Mouse (Mus musculus) heart, adult 11 months (tissue): ENCODE data around the gene Slc25a30.

Source experiments
- DNase-seq: peaks from one replicate; pipeline ENCODE4 v3.0.0; 2022

Gene Slc25a30

DNA sequence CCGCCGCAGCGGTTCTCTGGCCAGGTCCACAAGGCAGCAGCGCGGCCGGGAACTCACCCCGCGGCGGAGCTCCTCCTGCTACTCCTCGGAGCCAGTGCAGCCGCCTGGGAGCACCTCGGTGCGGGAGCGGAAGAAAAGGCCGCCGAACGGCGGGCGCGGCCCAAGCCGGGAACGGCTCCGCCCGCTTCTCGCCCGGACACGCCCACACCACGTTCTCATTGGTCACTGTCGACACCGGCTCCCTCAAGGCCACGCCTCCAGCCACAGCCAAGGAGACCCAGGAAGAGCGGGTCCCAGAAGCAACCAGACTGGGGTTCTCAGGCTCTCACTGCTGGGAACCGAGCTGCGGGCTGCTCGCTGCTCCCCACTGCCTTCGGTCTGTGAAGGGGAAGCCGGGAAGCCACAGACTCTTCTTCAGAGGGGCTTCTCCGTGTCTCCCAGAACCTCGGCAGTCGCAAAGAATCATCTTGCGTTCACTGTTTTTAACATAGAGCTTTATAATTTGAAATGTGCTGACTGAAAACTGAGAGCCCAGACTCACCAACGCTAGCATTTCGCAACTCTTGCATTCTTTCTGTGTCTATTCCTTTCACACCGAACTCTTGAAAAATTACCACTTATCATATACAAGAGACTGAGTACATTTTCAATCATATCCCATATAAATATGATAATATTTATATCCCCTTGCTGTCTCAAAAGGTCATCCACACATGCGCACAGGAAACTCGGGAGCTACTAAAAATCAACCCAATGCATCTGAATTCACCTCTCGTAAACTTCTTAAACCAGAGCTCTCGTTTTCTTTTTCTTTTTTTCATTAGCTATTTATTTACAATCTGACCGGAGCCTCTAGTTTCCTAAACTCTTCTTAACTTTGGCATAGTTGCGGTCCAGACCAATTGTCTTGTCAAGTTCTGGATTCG is at the start of gene Slc25a30:
TSS of gene Slc25a30 (minus strand) at position 170 of the 926 bp plus-strand sequence.
- DNase-seq = peak; percentile 100

DNA sequence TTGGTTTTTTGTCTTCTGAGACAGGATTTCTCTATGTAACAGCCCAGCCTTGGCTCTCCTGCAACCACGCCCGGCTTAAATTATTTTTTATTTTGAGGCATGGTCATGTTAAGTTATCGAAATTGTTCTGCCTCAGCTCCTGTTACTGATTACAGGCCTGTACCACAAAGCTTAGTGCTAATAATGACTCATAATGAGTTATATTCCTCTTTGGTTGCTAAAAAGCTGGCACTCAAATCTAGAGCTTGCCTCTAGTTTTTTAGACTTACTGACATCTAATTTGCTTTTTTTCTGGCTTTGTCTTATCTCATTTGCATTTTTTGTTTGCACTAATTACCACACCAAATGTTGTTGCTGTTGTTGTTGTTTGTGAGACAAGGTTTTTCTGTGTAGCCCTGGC is 49.7 kb upstream of the Slc25a30 start:
- no peak for DNase-seq

DNA sequence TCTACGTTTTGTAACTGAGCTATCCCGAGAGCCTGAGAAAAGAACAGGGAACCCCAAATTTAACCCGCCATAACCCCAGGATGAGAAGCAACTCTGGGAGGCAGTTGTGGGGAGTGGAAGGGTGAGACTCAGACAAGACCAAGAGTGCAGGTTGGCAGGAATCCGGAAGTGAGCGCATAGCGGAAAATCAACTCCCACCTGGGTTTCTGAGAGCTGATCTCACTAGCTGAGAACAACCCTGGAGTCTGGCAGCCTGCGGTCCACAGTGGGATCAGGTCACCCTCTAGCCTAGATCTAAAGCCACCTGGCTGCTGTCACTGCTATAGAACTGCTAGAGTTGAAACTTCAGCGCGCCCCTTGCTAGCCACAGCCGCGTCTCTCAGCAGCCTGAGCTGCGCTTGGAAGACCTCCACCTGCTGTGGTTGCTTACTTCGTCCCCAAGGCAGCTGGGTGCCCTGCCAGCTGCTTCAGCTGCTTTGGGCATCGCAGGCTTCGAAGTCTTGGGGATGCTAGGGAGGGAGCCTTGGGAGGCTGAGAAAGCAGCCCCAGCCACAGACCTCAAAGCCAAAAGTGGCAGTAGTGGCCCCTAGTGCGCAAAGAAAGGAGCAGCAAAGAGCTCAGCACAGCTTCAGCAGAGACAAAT is 48.0 kb upstream of the Slc25a30 start:
- DNase-seq = peak; percentile 99

DNA sequence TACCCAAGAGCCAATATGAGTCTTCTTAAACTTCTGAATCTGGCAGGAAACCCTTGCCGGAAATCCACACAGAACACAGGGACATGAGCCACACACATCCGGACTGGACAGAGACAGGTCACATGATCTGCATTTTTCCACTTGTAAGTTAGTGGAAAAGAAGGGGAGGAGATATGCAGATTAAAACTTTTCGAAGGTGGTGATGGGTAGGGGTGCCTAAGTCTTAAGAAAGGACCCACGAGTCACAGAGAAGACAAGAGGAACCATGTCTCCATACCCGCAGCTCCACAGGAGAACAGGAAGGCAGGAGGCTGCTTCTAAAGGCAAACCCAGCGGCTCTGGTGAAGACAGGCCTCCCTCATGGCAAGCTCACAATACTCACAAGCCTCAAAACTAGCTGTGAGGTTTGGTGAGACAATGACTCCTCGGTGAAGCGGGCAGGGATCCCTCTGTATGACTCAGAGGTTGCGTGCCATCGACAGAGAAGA is 47.5 kb upstream of the Slc25a30 start:
- DNase-seq = peak; percentile 99

DNA sequence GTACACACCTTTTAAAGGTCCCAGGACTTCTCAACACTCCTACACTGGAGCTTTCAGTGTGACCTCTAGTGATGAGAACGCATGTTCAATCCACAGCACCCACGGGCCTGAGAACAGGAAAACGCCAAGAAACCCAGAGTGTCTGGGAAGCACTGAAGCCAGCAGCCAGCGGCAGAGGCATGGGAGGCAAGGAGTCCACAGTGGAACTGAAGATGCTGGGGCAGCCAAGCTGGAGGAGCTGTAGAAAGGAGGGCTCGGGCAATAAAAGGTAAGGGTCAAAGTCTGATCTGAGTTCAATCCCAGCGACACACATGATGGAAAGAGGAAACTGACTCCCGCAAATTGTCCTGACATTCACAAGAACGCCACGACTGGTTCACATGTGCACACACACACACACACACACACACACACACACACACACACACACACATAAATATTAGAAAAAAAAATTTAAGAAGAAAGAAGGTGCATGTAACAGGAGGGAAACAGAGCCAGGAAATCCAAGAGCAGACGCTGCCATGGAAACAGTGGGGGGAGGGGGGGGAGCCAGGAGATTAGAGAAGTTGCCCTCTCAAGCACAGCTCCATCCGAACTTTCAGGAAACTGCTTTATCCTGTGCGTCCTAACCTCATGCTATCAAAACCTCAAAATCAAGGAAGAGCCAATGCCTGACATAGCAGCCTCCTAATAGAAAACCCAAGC is 46.9 kb upstream of the Slc25a30 start:
- peak; percentile 96 for DNase-seq

DNA sequence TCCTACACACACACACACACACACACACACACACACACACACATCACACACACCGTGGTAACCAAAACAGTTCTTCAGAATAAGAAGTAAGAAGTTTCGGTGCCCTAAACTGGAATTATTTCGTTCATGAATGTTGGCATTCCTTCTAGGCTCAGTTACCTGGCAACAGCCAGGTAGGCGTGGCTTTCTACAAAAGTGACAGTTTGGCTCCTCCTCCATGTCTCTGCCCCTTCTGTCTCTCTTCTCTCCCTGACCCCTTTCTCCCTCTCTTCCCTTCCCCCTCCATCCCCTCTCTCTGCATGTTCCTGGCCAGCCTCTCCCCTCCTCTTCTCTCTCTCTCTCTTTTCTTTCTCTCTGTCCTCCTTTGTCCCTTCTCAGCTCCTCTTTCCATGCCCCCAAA is 46.1 kb upstream of the Slc25a30 start:
- DNase-seq = no peak

DNA sequence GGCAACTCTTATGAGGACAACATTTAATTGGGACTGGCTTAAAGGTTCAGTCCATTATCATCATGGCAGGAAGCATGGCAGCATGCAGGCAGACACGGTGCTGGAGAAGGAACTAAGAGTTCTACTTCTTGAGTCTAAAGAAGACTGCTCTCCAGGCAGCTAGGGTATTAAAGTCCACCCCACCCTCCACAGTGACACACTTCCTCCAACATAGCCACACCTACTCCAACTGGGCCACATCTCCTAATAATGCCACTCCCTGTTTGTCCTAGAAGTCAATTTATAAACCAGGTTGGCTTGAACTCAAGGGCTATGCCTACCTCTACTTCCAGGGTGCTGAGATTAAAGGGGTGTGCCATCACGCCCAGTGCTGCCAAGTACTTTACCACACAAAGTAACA is 45.2 kb upstream of the Slc25a30 start:
- DNase-seq = peak; percentile 90

DNA sequence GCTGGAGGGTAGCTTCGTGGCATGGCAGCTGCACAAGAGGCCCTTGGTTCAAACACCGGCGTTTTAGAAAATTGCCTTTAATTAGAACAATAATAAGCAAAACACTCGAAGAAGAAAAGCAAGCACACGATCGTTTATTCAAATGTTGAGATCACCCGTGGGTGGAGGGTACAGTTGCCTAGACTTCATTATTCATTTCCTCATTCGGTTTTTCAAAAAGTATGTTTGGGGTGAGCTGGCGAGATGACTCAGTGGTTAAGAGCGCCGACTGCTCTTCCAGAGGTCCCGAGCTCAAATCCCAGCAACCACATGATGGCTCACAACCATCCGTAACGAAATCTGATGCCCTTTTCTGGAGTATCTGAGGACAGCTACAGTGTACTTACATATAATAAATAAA is 43.0 kb upstream of the Slc25a30 start:
- DNase-seq = peak; percentile 70

DNA sequence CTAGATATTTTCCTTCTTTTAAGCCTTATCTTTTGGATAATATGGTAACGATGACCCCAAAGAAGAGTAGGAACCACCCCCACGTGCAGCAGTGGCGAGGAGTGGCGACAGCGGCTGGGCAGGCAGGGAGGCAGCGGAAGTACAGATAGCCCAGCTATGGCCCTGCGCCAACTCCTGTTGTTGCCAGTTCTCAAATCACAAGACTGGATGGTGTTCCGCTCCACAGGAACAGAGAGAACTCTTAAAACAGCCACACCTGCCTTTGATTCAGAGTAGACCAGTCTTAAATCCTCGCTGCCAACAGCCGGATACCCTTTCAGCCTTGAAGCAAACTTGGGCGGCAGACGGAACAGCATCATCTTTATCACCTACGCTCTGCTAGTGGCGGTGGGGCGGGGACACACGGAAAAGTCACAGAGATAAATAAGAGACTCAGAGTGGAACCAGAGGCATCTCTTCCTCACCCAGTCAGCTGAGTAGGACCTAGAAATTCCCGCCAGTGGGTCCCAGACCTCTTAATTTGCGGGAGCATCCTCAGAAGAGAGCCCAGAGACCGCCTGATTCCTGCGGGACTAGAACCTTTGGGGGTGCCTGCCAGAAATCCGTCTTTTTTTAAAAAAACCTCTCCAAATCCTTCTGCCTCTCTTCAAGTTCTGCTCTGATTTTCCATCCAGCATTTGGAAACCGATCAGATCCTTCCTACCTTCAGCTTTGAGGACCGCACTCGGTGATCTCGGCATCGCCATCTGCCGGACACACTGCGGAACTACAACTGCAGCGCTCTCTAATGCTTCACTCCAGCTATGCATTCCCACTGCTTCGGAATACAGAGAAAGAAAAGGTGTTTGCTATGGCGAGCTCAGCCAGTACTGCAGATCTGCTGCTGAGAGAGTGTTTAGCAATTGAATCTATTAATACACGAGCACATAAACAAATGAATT is 42.3 kb upstream of the Slc25a30 start:
- DNase-seq = peak; percentile 98

DNA sequence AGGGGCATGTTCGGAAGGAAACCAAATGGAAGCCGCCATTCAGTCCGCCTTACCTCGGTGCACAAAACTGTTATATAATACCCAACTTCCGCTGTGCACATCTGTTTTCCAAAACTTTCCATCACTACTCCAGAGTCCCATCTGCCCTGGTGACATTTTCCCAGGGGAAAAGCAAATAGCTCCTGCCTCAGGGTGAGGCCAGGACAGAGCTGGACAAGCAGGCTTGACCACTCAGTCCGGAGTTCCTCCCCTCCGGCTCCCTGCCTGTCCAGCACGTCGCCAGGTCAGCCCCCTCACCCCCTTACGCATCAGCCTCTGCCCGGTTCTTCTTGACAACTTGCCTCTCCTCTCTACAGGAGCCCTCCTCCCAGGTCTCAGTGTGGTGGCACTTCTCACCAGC is 41.4 kb upstream of the Slc25a30 start:
- peak; percentile 93 for DNase-seq

DNA sequence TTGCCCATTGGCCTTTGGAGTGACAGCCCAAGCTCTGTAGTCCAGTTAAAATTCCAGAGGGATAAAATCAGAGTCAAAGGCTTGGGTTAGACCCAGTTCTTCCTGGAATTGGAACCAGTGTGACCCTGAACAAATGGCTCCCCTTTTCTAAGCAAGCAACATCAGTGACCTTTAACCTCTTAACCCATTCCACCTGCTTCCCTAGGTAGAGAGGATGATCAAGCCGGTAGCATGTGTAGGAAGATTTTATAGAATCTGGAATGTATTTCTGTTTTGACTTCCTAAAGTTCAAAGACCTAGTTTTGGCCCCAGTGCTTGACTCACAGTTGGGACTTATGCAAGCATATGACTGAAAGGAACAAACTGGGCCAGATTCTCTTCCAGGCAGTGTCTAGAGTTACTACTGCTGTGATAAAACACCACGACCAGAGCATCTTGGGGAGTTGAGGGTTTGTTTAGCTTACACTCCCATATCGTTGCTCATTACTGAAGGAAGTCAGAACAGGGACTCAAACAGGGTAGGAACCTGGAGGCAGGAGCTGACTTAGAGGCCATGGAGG is 40.1 kb upstream of the Slc25a30 start:
- peak; percentile 94 for DNase-seq

DNA sequence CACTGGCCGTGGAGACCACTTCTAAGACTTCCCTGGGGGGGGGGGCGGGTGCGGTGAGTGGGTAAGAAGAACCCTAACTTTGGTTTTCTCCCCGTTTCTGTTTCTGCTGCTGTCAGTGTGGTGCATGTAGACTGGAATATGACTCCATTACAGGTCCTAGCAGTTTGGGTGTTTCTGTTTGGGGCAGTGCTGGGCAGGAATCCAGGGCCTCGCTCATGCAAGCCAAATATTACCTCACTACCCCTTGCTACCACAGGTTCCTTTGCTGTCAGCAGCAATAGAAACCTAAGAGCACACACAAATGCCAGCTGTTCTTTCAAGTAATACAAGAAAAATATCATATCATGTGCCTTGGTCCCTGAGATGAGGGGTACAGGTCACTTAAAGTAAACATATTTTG is 33.2 kb upstream of the Slc25a30 start:
- peak; percentile 92 for DNase-seq

DNA sequence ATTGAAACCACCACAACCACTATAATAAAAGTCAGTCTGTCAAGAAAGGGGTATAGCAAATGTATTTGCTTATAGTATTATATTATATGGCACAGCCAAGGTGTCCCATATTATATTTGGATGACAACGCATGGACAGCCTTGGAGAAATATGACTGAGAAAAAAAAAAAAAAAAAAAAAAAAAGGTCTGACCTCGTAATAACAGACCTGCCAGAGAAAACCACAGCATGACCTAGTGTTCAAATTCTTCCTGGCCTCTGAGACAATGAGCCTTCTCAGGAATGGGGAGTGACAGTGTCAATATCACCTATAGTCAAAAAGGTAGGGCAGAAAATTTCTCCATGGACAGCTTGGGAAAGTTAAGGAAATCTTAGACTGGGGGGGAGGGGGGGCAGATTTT is 32.5 kb upstream of the Slc25a30 start:
- DNase-seq = no peak

DNA sequence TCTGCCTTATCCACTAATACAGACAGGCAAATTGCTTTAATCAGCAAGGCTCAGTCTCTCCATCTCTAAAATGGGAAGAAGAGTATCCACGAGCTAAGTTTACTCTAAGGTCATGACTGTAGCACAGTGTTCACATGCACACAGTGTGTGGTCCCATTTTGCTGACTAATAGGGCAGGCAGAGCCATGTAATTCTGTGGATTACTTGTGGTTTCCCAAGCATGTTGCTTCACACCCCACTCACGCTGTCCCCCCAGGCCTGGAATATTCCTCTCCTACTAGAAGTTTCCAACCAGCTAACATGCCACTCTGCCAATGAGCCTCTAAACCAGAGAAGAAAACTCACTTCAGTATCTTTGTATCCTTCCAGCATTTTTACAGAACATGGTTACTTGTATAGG is 31.7 kb upstream of the Slc25a30 start:
- DNase-seq = no peak

DNA sequence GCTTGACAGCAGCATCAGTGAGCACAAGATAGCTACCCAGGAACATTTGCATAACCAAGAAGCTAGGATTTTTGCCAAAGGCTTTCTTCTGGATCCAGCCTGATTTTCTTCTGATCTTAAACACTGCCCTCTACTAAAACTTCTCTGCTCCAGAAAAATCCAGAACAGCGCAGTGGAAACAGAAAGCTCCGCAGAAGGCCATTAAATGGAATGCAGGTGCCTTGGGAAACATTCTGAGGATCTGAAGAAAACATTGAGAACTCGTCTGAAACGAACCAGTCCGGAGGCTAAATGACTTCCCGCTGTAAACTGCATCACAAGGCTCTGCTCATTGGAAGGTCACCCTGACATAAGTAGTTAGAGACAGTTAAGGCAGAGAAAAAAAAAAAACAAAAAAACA is 23.1 kb upstream of the Slc25a30 start:
- DNase-seq = no peak

DNA sequence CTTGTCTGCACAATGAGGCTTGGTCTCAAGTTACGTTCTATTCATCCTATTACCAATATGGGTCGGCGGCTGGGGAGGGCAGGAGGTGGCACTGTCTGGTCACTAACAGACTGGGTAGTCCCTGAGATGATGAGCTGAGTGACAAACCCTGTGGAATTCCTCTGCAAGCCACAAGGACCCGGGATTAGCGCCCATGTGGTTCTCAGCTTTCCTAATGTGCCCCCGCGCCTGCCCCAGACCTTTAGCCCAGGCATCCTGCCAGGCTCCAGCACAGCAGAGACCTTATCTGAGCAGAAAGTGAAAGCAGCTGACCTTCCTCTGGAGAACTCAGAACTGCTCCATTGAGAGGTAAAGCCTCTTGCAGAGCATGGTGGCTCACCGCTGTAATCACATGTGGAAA is 21.0 kb upstream of the Slc25a30 start:
- peak; percentile 97 for DNase-seq

DNA sequence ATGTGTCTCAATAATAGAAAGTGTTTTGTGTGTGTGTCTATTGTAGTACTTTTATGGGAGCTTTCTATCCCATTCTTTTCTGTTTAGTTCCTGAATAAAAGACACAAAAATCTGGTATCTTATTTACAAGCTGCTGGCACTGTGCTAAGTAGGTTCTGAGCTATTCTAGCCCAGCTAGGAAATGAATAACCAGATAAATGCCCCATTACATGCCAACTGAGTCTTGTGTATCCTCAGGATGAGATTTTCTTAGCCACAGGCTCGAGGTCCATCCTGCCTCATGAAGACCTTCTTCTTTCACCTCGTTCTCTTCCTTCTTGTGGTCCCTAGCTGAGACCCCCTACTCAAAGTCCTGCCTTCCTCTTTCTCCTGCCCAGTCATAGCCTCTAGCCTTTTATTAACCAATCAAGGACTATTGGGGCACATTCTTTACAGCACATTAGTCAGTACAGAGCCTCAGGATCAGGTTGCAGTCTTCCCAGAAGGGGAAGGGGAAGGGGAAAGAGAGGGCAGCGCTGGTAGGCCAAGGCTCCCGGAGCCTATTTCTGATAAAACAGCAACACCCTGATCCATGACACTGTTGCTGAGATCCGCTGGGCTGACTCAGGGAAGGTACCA is 11.0 kb upstream of the Slc25a30 start:
- DNase-seq = no peak

DNA sequence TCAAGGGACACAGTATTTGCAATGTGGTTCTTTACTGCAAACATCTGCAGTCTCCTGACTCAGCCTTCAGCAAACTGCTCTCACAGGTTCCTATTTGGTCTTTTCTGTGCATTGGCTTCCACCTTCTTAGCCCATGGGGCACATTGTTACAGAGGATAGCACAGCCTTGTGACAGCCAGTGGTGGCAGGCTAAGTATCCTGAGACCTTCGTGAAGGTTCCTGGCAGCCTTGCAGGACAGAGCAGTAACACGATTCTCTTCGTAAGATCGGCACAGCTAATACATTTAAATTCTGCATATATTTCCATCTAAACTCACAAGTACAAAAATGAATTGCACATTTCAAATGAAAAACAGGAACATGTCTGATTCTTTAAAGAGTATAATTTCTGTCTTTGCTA is 9.1 kb upstream of the Slc25a30 start:
- DNase-seq = no peak

DNA sequence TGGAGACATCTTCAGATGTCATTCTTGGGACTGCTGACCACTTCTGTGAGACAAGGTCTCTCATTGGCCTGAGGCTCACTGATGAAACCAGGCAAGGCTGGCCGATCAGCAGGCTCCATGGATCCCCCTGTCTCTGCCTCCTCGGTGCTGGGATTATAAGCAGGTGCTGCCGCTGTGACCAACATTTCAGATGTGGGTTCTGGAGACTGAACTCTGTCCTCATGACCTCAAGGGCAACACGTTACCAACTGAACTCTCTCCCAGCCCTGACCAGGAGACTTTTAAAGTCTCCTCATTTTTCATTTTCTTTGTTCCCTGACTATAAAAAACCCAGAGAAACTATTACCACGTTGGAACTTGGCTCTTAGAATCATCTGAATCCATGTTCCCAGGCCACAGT is 7.9 kb upstream of the Slc25a30 start:
- DNase-seq = no peak

DNA sequence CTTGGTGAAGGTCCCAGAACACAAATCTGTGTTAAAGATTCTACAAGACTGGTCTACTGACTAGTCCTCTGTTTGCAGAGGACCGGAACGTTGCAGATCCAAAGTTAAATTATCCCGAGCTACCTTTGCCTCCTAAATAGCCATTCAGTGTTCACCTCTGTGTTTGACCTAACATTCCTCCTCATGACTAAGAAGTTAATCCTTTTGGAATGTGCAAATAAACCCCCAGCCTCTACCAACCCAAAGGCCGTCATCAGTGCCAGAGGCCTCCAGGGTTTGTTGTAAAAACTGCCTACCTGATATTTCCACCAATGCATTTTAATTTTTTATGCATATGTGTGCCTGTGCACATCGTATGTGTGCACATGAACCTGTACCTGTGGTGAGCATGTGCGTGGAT is 7.5 kb upstream of the Slc25a30 start:
- DNase-seq = no peak

DNA sequence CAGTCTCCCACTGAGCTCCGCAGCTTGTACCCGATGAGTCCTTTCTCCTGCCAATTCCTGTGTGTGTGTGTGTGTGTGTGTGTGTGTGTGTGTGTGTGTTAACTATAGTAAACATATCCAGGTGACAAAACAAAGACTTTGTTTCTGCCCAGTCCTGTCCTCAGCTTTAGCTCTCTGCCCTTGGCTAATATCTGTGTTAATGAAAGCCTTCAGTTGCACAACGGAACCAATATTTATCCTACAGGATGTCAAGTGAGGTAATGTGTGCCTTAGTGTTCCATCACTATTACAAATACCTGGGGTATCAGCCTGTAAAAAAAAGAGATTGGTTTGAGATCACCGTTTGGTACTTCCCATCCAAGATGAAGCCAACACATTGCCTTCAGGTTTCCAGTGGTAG is 6.3 kb upstream of the Slc25a30 start:
- DNase-seq = no peak

DNA sequence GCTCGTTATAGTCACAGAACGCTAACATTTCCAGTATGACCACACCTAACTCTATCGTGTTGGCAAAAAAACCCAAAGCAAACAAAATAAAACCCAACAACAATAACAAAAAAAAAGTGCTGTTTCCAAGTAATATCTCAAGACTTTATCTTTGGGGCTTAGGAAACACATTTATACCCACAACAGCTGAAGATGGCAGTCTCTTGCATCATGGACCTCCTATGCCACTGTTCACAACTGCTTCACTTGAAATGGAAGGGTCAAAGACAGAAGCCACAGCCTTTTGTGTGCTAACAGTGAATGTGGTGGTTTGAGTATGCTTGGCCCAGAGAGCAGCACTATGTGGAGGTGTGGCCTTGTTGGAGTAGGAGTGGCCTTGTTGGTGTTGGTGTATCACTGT is 4.5 kb upstream of the Slc25a30 start:
- DNase-seq = no peak
